Mouse (Mus musculus) midbrain, embryonic 13.5 days (tissue): ENCODE measurements around the gene Rpgrip1l. TPM values are rescaled to one million over a fixed set of nuclear protein-coding genes. Genes with fewer than 3 reads are reported as not detected.

Source experiments
- ATAC-seq: fragments of 200-750 bp; cut with Nextera tagmentation; 2 replicates; pipeline ENCODE4 v1.8.0; 2017; ENCODE audit warnings: mild to moderate bottlenecking, moderate TSS enrichment, moderate library complexity
- H3K27ac ChIP-seq: fragments of 300-500 bp; sonication (generic); 2 replicates; pipeline ENCODE4 v1.5.1; 2015; ENCODE audit warnings: inconsistent platforms, mild to moderate bottlenecking, moderate library complexity
- H3K27me3 ChIP-seq: fragments of 300-500 bp; sonication (generic); 2 replicates; pipeline ENCODE4 v1.6.1; 2015; ENCODE audit warnings: mild to moderate bottlenecking, inconsistent platforms
- H3K36me3 ChIP-seq: fragments of 300-500 bp; sonication (generic); 2 replicates; pipeline ENCODE4 v1.6.1; 2015; ENCODE audit warnings: mild to moderate bottlenecking, inconsistent platforms
- H3K4me1 ChIP-seq: fragments of 300-500 bp; sonication (generic); replicated peaks from 2 replicates; pipeline ENCODE4 v1.6.1; 2015; ENCODE audit warnings: inconsistent platforms
- H3K4me2 ChIP-seq: fragments of 300-500 bp; sonication (generic); replicated peaks from 2 replicates; pipeline ENCODE4 v1.6.1; 2015; ENCODE audit warnings: moderate library complexity, mild to moderate bottlenecking, inconsistent platforms
- H3K4me3 ChIP-seq: fragments of 300-500 bp; sonication (generic); replicated peaks from 2 replicates; pipeline ENCODE4 v1.5.1; 2015; ENCODE audit warnings: mild to moderate bottlenecking, inconsistent platforms
- H3K9ac ChIP-seq: fragments of 300-500 bp; sonication (generic); replicated peaks from 2 replicates; pipeline ENCODE4 v1.6.1; 2015; ENCODE audit warnings: mild to moderate bottlenecking, inconsistent platforms
- H3K9me3 ChIP-seq: fragments of 300-500 bp; sonication (generic); 2 replicates; pipeline ENCODE4 v1.6.1; 2016; ENCODE audit warnings: mild to moderate bottlenecking, inconsistent platforms
- WGBS: fragments of 180-500 bp; shearing (Covaris S2); methylation state at CpG from one replicate; pipeline ENCODE4 v1.1.7; 2015; 5-methylcytosine and 5-hydroxymethylcytosine counted together
- polyA plus RNA-seq: library from polyadenylated mRNA; unstranded; fragments of >200 nt; fragmentation: Nextera tagmentation; extraction: Ambion mirVana; gene quantifications from 2 replicates; pipeline ENCODE4 v1.2.1, GENCODE M21; 2015

Gene Rpgrip1l
- polyA plus RNA-seq, 1 experiment from 2014 or later = 14.0 TPM

- 76% methylated on average over 11 of the region's 11 CpGs for WGBS
- no peak overlapping the region for H3K4me2 ChIP-seq
- H3K4me3 ChIP-seq = no peak overlapping the region
- 0 out of 2 replicates have a peak, but pooled peaks cover 5% of the 10 kb centered on the region for H3K36me3 ChIP-seq
- no peak overlapping the region for H3K27ac ChIP-seq
- H3K4me1 ChIP-seq = peaks cover 61% of the 10 kb centered on the region
- H3K9ac ChIP-seq = no peak overlapping the region; the same call in 1 of the 2 replicates
- ATAC-seq = no peak
- H3K27me3 ChIP-seq = no peaks in the 10 kb centered on the region
- no peaks in the 10 kb centered on the region for H3K9me3 ChIP-seq
Measured at GRCm38 (mm10) chr8:91327471-91328205, 14.6 kb upstream of the Rpgrip1l start.

- Histone ChIP-seq H3K36me3 (0 out of 2 replicates have a peak, but pooled peaks cover 5% of the 10 kb centered on the region), H3K27ac (no peak overlapping the region), H3K4me2 (no peak overlapping the region), H3K9me3 (no peaks in the 10 kb centered on the region), H3K4me1 (peaks cover 59% of the 10 kb centered on the region), H3K9ac (no peak overlapping the region), H3K4me3 (no peak overlapping the region), H3K27me3 (no peaks in the 10 kb centered on the region)
- WGBS = 89% methylated on average over 6 of the region's 6 CpGs
- no peak for ATAC-seq
Measured at GRCm38 (mm10) chr8:91326946-91327345, 13.9 kb upstream of the Rpgrip1l start.

DNA sequence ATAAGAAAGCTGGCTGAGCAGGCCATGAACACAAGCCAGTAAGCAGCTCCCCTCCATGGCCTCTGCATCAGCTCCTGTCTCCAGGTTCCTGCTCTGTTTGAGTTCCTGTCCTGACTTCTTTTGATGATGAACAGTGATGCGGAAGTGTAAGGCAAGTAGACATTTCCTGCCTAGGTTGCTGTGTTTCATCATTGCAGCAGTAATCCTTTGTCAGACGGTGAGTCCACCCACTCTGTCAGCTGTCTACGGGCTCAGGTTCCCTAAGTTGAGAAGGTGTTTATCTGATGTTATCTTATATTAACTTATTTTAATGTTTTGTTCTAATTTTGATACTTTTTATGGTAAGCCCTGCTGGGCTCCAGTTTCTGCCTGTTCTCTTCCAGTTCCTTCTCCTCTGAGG lies 13.0 kb upstream of the Rpgrip1l start:
- H3K27ac ChIP-seq = no peak overlapping the region
- peaks cover 50% of the 10 kb centered on the region for H3K4me1 ChIP-seq
- no peak overlapping the region for H3K4me2 ChIP-seq
- H3K9ac ChIP-seq = no peak overlapping the region
- no peaks in the 10 kb centered on the region for H3K9me3 ChIP-seq
- WGBS = 83% methylated on average over 3 of the region's 3 CpGs
- H3K27me3 ChIP-seq = no peaks in the 10 kb centered on the region
- H3K4me3 ChIP-seq = no peak overlapping the region
- no peak for ATAC-seq
- H3K36me3 ChIP-seq = 0 out of 2 replicates have a peak, but pooled peaks cover 5% of the 10 kb centered on the region

- Histone ChIP-seq H3K4me2 (no peak overlapping the region), H3K27me3 (no peaks in the 10 kb centered on the region), H3K27ac (no peak overlapping the region), H3K9me3 (no peaks in the 10 kb centered on the region), H3K4me3 (no peak overlapping the region), H3K36me3 (0 out of 2 replicates have a peak, but pooled peaks cover 5% of the 10 kb centered on the region), H3K4me1 (peaks cover 39% of the 10 kb centered on the region), H3K9ac (no peak overlapping the region)
- 93% methylated on average over 4 of the region's 4 CpGs for WGBS
- ATAC-seq = no peak
Measured at GRCm38 (mm10) chr8:91324916-91325315, 11.9 kb upstream of the Rpgrip1l start.

DNA sequence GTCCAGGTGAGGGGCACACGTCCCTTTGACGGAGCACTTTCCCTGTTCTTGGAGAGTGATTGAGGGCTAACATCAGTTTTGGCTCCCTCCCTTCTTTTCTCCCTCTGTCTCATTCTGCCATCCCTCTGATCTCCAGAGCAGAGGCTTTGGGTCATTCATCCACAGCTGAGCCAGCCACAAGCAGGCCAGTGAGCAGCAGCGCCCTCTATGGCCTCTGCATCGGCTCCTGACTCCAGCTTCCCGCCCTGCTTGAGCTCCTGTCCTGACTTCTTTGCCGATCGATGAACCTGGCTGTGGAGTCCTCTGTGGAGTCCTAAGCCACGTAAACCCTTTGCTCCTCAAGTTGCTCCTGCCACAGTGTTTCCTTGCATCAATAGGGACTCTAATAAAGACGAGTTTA lies 11.2 kb upstream of the Rpgrip1l start:
- no peaks in the 10 kb centered on the region for H3K9me3 ChIP-seq
- peaks cover 32% of the 10 kb centered on the region for H3K4me1 ChIP-seq
- 0 out of 2 replicates have a peak, but pooled peaks cover 5% of the 10 kb centered on the region for H3K36me3 ChIP-seq
- no peak overlapping the region for H3K27ac ChIP-seq
- no peak overlapping the region for H3K4me2 ChIP-seq
- H3K4me3 ChIP-seq = no peak overlapping the region
- no peaks in the 10 kb centered on the region for H3K27me3 ChIP-seq
- 34% methylated on average over 9 of the region's 9 CpGs for WGBS
- no peak overlapping the region for H3K9ac ChIP-seq
- ATAC-seq = no peak

GRCm38 (mm10) chr8:91323511-91323910 lies 10.4 kb upstream of the Rpgrip1l start:
- H3K9me3 ChIP-seq = no peaks in the 10 kb centered on the region
- no peak overlapping the region for H3K9ac ChIP-seq
- no peaks in the 10 kb centered on the region for H3K27me3 ChIP-seq
- ATAC-seq = no peak
- H3K4me2 ChIP-seq = no peak overlapping the region
- 72% methylated on average over 7 of the region's 7 CpGs for WGBS
- H3K4me1 ChIP-seq = peaks cover 26% of the 10 kb centered on the region
- H3K4me3 ChIP-seq = no peak overlapping the region
- 0 out of 2 replicates have a peak, but pooled peaks cover 5% of the 10 kb centered on the region for H3K36me3 ChIP-seq
- H3K27ac ChIP-seq = no peak overlapping the region

GRCm38 (mm10) chr8:91318938-91319729 lies 6.1 kb upstream of the Rpgrip1l start:
- Histone ChIP-seq H3K4me3 (no peak overlapping the region), H3K9ac (no peak overlapping the region), H3K27me3 (no peaks in the 10 kb centered on the region), H3K9me3 (no peaks in the 10 kb centered on the region), H3K36me3 (no peaks in the 10 kb centered on the region), H3K27ac (no peak overlapping the region), H3K4me1 (peaks cover 35% of the 10 kb centered on the region), H3K4me2 (no peak overlapping the region)
- WGBS = 90% methylated on average over 7 of the region's 7 CpGs
- ATAC-seq = no peak

GRCm38 (mm10) chr8:91317567-91318227 lies 4.6 kb upstream of the Rpgrip1l start:
- WGBS = 92% methylated on average over 5 of the region's 5 CpGs
- H3K9me3 ChIP-seq = no peaks in the 10 kb centered on the region
- no peaks in the 10 kb centered on the region for H3K36me3 ChIP-seq
- no peaks in the 10 kb centered on the region for H3K27me3 ChIP-seq
- no peak overlapping the region for H3K9ac ChIP-seq
- peaks cover 32% of the 10 kb centered on the region for H3K4me1 ChIP-seq
- no peak overlapping the region for H3K27ac ChIP-seq
- no peak for ATAC-seq
- no peak overlapping the region for H3K4me3 ChIP-seq
- H3K4me2 ChIP-seq = no peak overlapping the region

DNA sequence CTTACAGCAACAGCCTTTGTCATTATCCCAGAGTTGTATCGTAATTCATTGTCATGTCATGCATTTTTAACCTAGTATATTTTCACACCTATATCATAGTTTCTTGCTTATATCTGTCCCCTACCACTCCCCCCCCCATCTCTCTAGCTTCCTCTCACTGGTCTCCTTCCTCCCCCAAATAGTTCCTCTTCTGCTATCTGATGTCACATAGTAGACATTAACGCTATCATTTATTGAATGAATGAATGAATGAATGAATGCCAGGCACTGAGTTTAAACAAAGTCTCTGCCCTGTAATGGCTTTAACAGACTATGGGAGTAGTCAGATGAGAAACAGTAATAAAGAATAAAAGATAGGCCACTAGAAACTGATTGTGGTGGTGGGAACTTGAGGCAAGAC lies 720 bp downstream of the Rpgrip1l start:
- H3K4me1 ChIP-seq = peaks cover 39% of the 10 kb centered on the region
- no peak for ATAC-seq
- H3K4me2 ChIP-seq = peak overlapping the region; percentile 67
- H3K27me3 ChIP-seq = no peaks in the 10 kb centered on the region
- H3K36me3 ChIP-seq = no peaks in the 10 kb centered on the region
- no peak overlapping the region for H3K27ac ChIP-seq
- H3K4me3 ChIP-seq = peak overlapping the region; percentile 53
- 89% methylated on average over 2 of the region's 2 CpGs for WGBS
- H3K9me3 ChIP-seq = no peaks in the 10 kb centered on the region
- H3K9ac ChIP-seq = peak overlapping the region; percentile 77

GRCm38 (mm10) chr8:91304481-91305386 lies 8.3 kb downstream of the Rpgrip1l start:
- no peak overlapping the region for H3K4me2 ChIP-seq
- H3K36me3 ChIP-seq = peaks cover 30% of the 10 kb centered on the region
- no peak overlapping the region for H3K27ac ChIP-seq
- no peak for ATAC-seq
- no peaks in the 10 kb centered on the region for H3K4me1 ChIP-seq
- no peak overlapping the region for H3K4me3 ChIP-seq
- H3K9ac ChIP-seq = no peak overlapping the region
- no peaks in the 10 kb centered on the region for H3K27me3 ChIP-seq
- WGBS = 88% methylated on average over 17 of the region's 17 CpGs
- H3K9me3 ChIP-seq = no peaks in the 10 kb centered on the region

DNA sequence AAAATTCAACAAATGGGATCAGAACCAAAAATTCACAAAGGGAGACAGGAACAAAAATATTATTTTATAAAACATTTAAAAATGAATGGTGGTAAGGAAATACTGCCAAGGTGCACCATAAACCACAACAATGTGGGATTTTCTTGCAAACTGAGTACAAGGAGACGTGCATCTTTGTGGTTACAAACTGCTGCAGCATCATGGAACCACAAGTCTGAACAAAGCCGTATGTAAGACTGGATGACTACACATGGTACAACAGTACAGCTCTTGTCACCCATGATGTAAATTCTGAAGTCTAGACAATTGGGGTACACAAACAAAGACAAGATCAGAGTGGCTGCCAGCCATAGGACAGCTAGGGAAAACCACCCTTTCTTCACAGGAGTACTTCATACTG lies 14.4 kb downstream of the Rpgrip1l start:
- WGBS = 91% methylated on average over 2 of the region's 2 CpGs
- no peaks in the 10 kb centered on the region for H3K27me3 ChIP-seq
- H3K36me3 ChIP-seq = peaks cover 29% of the 10 kb centered on the region
- H3K4me2 ChIP-seq = no peak overlapping the region
- H3K4me1 ChIP-seq = no peaks in the 10 kb centered on the region
- no peak for ATAC-seq
- no peaks in the 10 kb centered on the region for H3K9me3 ChIP-seq
- no peak overlapping the region for H3K9ac ChIP-seq
- H3K4me3 ChIP-seq = no peak overlapping the region
- H3K27ac ChIP-seq = no peak overlapping the region
